Mouse (Mus musculus) lung, postnatal 25 days (tissue): ENCODE results near the gene Fam189a2.

Experiments used
- DNase-seq: peaks from one replicate; pipeline ENCODE4 v3.0.0; 2022; ENCODE audit warnings: low spot score

The Fam189a2 gene

DNA sequence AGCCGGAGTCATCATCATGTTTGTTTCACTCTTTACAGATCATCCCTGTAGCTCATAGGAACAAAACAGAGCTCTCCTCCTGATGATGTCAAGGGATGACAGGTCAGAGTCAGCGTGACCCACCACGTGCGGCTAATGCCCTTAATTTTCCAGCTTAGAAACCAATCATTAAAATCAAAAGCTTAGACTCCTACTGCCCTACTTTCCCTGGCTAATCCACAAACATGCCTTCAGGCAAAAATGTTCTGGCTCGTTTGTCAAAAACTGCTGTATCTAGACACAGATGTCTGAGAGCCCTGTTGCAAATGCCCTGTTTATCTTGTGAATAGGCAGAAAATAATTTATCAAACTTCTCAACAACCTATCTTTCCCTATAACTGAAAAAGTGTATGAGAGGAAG lies 4.9 kb downstream of the Fam189a2 start:
- DNase-seq, result no peak

DNA sequence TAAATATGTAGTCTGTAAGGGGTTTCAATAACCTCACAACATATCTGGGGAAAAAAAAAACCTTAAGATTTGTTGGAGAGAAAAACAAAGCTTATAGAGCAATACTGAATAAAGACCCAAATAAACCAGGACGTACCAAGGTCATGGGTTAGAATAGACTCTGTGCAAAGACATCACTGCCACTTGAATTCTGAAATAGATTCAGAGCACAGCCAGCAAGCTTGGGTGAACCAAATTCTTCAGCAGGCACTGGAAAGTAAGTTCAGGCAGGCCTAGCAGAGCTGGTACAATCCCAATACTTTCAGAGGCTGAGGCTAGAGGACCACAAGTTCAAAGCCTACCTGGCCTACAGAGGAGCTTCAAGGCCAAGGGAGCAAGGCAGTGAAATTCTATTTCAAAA lies 6.2 kb downstream of the Fam189a2 start:
- no peak for DNase-seq

DNA sequence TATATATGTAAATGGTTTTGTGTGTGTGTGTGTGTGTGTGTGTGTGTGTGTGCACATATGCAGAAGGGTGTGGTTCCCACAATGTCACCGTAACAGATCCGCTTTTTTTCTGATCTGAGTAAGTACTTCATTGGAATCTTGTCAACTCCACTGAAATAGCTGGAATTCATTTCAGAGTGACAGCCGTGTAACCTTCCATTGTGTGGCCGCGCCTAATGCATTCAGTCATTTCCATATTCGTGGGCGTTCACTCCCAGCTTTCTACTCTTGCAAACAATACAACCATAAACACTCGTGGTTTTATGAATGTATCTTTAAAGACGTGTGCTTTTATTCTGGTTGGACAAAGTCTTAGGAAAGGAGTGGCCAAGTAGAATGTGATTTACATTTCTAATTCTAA lies 6.7 kb downstream of the Fam189a2 start:
- DNase-seq, result no peak

DNA sequence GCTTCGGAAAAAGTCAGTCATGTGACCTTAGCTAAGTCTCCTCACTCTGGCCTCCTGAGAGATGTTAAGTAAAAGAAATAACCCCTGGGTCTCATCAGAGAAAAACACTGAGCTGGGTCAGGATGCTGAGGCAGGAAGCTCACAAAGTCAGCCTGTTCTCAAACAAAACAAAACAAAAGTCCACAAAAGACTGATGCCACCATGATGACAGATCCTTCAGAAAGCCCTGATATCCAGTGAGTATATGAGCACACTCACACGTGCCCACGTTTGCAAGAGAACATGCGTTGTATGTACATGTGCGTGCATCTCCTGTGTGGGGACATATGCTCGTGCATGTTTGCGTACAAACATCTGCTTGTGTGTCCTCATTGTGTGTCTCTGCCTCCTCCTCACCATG lies 7.5 kb downstream of the Fam189a2 start:
- DNase-seq, result no peak

DNA sequence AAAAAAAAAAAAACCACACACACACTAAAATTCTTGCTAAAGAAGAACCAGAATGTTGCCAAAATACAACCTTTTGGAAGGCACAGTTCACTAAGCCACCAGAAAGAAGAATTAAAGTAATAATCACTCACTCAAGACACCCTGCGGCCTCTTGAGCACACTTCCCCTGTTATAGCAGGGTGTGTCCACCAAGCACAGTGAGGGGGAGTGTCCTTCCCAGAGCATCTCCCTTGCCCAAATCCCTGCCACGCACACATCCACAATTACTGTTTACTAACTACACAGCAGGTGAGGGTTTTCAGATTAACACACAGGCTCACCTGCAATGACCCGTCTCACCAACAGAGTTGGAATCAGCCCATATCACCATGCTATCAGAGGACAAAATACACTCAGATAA lies 8.0 kb downstream of the Fam189a2 start:
- no peak for DNase-seq

DNA sequence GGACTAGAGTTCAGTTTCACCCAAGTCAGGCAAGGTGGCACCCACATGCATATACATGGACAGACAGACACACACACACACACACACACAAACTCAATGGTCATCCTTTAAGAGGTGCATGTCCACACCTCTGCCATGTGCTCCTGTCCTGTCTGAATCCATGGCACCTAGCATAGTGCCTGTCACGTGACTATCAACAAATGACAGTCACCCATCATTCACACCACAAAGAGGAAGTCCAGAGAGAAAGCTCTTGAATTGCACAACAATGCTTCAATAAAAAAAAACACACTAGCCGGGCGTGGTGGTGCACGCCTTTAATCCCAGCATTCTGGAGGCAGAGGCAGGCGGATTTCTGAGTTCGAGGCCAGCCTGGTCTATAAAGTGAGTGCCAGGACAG lies 8.5 kb downstream of the Fam189a2 start:
- no peak for DNase-seq

DNA sequence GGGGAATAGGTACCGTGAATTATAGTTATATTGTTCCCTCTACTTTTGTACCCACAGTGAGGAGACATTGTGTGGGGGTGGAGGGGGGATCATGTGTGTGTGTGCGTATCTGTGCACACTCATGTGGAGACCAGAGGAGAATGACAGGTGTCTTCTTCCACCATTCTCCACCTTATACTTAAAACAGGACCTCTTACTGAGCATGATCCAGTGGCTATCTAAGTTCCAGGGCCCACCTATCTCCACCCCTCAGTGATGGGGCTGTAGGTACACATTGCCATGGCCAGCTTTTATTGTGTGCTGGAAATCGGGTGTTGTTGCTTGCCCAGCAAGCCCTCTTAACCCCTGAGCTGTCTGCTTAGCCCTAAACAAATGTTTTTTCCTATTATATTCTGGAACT lies 10.1 kb downstream of the Fam189a2 start:
- no peak for DNase-seq

DNA sequence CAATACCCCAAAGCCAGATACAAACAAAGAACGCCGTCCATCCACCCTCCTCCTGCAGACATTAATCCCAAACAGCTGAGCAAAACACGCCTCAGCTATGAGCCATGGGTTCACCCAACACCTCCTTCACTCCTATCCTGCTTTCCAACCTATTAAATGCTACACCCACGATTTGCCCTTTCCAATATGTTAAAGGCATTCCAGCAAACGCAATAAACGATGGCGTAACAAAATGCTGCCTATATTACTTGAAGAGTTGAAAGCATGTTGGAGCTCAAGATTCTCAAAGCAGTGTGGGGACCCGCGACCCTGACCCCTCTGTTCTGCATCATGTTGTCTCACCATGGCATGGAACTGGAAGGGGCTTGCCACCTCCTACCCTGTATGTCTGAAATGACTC lies 11.2 kb downstream of the Fam189a2 start:
- DNase-seq, result no peak

DNA sequence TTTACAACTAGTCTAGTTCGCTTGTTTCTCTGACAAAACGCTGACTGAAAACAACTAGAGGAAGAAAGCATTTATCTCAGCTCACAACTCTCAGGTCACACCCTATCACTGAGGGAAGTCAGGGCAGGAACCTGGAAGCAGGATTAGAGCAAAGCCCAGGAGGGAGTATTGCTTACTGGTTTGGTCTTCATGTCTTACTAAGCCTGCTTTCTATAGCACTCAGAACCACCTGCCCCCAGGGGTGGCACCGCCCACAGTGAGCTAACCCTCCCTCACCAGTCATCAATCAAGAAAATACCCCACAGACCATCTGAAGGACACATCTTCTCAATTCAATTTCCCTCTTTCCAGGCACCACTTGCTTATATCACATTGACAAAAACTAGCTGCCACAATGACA lies 12.4 kb downstream of the Fam189a2 start:
- no peak for DNase-seq

DNA sequence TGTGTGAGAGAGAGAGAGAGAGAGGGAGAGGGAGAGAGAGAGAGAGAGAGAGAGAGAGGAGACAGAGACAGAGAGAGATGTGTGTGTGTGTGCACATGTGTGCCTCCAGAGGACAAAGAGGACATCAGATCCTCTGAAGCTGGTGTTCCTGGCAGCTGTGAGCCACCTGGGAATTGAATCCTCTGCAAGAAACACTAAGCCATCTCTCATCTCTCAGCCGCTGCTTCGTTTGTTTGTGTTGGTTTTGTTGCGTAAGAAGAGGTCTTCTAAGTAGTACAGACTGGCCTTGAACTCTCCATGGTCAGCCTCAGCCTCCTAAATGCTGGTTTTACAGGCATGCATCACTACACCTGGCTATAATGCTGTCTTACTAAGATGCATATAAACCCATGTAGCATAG lies 12.9 kb downstream of the Fam189a2 start:
- DNase-seq, result no peak

DNA sequence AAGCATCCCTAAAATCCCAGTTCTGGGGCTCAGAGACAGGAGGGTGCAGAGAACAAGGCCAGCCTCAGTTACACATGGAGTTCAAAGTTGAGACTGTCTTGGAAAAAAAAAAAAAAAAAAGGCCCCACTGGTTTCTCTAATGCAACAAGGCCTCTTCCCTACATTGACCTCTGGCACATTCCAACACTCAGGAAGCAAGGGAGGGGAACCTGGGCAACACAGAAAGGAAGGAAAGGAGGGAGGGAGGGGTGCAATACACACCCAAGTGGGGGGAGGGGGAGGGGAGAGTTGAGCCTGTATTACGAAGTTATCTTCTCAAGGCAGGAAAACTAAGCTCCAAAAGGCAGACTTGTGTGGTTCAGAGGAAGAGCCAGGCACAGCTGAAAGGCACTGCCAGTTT lies 13.4 kb downstream of the Fam189a2 start:
- DNase-seq, result peak; percentile 74

DNA sequence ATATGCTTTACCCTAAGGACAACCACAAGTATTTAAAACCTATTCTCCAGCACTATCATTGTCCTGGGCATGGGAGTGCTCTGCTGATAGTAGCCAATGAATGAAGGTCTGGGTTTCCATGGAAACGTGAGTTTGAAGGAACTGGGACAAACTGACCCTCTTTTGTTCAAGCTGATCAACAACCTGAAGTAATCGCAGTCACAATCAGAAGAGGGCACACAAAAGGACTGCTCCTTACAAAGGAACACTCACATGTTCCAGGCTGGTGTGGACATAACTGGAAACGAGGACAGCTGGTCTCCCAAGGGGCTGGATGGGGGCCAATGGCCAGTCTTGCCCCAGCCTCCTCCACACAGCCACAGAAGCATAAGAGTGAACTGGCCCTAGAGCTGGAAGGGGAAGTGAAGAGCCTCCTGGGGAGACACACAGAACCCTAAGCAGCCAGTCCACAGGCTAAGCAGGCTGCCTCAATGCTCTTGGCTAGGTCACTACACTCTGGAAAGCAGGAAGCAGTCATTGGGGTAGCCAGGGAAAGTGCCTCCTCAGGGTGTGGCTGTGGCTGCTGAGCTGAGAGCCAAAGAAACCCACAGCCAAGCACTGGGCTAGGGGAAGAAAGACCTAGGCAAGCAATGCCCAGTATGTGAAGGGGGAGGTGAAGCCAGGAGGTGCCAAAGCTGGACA lies 14.0 kb downstream of the Fam189a2 start:
- peak; percentile 82 for DNase-seq

DNA sequence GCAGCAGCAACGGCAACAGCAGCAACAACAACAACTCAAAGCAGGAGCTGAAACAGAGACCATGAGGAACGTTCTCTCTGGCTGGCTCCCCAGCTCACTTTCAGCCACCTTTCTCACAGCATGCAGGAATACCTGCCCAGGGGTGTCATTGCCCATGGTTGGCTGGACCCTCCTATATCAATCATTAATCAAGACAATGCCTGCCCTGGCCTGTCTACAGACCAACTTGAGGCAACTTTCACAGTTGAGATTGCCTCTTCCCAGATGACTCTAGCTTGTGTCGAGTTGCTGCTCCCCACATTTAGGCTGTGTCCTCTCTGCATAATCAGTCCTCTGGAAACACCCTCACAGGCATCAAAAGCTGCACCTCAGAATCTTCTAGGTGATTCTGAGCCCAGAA lies 17.6 kb downstream of the Fam189a2 start:
- DNase-seq, result no peak

DNA sequence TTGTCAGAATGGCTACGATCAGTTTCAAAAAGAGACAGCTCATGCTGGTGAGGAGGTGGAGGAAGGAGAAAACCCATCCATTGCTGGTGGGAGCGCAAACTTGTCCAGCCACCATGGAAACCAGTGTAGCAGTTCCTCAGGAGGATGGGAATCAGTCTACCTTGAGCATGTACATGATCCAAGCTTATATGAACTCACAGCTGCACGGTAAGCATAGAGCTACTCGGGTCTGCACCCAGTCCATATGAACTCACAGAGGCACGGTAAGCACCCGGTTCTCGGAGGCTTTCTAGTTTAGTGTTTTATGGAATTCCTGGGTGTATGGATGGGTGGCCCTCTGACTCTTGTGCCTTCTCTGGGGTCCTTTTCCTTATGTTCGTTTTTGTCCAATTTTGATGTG lies 18.3 kb downstream of the Fam189a2 start:
- no peak for DNase-seq

DNA sequence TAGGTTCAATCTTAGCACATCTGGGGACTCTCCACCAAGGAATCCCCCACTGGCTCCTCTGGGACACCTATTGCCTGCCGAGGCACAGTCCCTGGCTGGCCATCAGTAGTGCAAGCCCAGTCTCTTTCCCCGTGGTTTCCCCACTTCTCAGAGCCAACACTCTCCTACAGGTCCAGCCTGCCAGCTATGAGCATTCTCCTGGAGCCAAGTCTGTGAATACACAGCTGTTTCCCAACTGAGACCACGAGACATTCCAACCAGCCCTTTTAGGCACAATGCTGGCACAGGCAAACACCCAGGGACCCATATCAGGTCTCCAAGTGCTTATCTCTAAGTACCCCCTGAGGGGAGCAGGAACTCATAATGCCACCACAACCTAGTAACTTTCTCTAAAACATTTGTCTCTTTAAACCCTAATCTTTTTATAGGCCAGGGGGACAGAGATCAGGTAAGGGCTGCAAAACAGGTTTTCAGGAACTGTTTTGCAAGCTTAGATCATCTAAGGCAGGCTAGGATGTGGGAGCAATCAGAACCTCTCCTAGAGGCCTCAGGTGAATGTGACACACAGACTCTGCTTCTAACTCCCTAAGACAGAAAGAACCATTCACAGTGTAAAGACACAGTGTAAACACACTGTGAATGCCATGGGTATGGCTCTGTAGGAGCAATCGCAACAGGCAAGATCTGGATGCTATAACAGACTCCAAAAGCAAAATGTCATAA lies 23.0 kb downstream of the Fam189a2 start:
- peak; percentile 63 for DNase-seq

DNA sequence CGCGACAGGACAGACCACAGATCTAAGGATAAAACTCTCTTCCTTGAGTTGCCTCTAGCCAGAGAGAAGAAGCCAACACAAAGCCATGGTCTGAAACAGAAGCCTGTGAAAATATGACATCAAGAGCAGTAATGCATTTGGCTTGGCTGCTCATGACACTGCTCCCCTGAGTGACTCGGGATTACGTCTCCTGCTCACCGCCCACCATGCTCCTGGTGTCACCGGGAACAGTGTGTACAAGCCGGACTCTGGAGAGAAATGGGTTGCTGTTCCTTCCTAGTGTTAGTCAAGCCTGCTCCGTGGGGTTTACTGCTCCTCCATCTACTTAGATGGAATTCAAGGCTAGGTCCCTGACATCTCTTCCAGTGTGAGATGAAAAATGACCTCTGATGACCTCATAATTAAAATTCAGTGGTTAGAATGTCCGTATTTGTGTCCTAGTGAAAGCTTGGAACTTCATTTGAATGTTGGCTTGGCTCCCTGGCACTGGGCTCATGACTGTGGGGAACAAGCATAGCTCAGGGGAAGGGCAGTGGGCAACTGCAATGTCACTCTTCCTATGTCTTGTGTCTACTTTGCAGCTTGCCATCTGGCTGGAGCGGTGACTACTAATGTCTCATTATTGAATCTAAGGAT lies 23.7 kb downstream of the Fam189a2 start:
- DNase-seq, result no peak

DNA sequence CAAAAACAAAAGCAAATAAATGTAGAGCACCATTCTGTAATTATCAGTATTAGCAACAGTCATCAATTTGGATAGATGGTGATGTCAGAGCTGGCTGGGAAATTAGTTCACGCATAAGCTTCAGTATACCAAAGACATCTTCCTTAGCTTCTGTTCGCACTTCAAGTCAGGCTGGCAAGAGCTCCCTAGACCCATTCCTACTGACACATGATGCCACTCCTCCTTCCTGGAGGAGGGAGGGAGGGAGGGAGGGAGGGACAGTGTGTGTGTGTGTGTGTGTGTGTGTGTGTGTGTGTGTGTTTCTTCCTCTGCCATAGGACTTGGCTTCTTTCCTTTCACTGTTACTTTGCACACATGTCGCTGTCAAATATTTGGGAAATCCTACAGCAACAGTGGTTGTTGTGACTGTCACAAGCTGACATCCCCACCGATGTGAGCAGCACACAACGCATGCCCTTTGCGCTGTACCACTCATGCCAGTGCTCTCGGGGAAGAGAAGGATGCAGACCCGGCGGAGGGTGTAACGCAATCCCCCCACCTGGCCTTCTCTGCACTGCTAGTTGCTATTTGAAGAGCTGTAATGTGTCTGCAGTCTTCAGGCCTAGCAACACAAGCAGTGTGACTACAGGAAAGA lies 34.9 kb downstream of the Fam189a2 start:
- no peak for DNase-seq

DNA sequence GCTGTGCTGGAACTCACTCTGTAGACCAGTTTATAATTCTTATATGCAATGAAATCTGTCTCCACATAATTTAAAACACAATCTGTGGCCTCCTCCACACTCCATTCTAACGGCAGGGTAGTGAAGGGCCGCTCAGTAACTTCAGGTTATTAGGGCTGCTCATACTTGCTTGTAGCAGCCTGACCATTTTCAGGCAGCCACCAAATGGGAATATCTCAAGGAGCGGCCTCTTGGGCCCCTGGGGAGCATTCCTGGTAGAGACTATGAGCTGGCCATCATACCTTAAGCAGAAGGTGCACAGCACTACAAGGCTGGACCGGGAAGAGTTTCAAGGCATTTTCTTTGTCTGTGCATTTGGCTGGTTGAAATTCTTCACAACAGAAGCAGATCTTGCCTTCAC lies 42.7 kb downstream of the Fam189a2 start:
- no peak for DNase-seq

DNA sequence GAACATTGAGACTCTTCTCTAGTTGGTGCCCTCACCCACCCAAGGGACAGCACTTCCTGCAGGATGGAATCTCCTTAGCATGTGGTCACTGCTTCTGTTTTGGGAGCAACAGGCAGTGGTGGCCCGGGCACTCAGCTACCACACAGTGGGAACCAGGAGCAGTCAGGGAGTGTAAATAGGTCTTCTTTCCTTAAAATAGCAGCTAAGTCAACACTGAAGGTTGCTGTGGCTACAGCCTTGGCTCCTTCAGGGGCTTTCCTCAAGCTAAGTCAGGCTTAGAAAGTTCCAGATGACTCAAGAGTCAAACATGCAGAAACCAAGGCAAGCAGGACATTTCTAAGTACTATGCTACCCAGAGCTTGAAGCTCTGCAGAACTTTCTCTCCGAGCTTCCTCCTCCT lies 43.5 kb downstream of the Fam189a2 start:
- no peak for DNase-seq

DNA sequence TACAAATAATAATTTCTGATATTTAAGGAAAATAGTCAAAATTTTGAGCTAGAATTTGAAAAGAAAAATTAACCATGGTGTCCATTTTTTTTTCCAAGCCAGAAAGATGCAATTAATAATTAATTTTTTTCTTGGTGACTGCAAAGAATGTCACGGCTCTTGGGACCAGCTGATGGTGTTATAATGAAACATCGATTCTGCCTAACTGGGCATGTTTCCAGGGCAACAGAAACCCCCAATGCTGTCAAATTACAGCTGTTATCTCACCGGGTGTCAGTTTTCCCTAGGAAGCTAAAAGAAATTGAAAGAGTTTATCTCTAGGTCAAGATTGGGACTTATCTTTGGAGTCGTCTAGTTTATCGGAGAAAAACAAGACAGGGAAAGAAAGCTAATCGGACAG lies 46.6 kb downstream of the Fam189a2 start:
- DNase-seq, result no peak

DNA sequence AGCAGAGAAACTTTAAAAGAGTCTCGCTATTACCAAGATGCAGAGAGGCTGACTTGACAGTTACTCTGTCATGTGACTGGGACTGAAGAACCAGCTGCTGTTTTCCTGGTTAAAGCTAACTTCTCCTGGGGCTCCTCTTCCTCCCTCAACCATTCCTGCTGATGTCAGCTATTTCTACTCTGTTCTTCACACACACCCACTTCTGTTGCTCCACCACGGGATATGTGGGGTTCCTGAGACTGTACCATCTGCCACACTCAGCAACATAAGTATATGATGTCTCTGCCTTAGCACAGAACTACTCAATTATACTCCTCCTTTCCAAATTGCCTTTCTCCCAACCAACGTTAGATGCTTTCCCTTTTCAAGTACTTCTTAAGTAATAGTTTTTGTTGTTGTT lies 50.2 kb downstream of the Fam189a2 start:
- no peak for DNase-seq

DNA sequence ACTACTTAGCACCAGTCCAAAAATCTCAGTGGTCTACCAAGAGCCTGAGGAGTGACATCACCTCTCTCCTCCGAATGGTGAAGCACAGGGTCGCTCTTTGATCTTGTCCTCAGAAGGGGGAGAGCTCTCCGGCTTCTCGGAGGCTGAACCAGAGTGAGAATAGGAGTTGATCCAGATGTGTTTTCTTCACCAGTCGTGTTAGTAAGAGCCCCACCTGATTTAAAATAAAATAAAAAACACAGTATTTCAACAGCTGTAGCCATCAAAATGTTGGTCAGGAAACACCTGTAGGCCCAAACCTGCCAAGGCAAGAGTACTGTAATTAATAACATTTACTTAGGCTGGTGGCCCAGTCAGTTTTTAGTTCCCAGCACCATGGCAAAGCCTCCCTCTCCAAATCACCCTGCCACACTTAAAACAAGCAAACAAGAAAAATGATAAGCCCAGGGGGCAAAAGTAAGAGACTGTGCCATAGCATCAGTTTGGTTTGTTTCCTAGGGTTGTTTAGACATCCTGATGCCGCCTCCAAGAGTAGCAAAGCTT lies 52.8 kb downstream of the Fam189a2 start:
- DNase-seq, result peak; percentile 53
